Mouse (Mus musculus): ENCODE measurements at regions not wholly inside any gene's neighbourhood (a gene's known extent, or its start where the extent isn't known, plus 50 kb on each side); places are given as distances from the start of the nearest gene placed in this dataset.
"Not testable (repeated sequence)": the region's sequence is repeated elsewhere in the genome, so short reads cannot be mapped to it uniquely, and the experiment has no call there.

DNA sequence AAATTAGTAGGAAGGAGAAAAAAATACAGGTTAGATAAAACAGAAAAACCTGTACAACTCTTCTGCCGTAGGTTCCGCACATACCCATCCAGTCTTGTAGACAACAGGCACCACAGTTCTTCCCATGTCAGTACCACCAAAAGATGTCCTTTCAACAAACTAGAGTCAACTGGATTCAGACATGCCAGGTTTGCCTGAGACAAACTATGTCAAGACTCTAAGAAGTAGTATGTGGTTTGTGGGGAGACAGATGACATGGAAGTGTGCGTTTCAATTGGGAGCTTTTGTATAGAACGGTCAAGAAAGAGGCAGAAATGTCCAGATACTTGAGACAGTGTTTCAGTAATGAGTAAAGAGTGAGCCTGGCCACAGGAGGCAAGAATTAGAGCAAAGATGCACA, 119.5 kb upstream of the Nebl start:
- no peaks in the 10 kb centered on the region for H3K36me3 ChIP-seq (ENCODE audit: control insufficient read depth, insufficient read depth)
- H3K79me3 ChIP-seq (ENCODE audit: low read depth), result no peaks in the 10 kb centered on the region
- no peaks in the 10 kb centered on the region for H3K27me3 ChIP-seq (ENCODE audit: control insufficient read depth, insufficient read depth, insufficient read length)
- no peak overlapping the region for H3K4me3 ChIP-seq (ENCODE audit: insufficient read depth, poor library complexity, severe bottlenecking)
- no peak for TF ChIP-seq USF1 (IDR thresholded peaks at IDR 0.05; ENCODE audit: low read depth)
- no peak for TF ChIP-seq FOSL1 (IDR thresholded peaks at IDR 0.05; ENCODE audit: insufficient read depth, low read length, poor library complexity, severe bottlenecking)
- no peak for TF ChIP-seq MYOG (IDR thresholded peaks at IDR 0.05; ENCODE audit: control insufficient read depth, extremely low read depth, insufficient read length)
- no peak for TF ChIP-seq MYOD1 (IDR thresholded peaks at IDR 0.05; ENCODE audit: control insufficient read depth, insufficient read length, low read depth)
- TF ChIP-seq CTCF (IDR thresholded peaks at IDR 0.05; ENCODE audit: control insufficient read depth, insufficient read depth, insufficient read length), result no peak
- no peak for TF ChIP-seq CEBPB (IDR thresholded peaks at IDR 0.05; ENCODE audit: low read depth)
- no peak for TF ChIP-seq MAX (IDR thresholded peaks at IDR 0.05)
- H3K79me2 ChIP-seq (ENCODE audit: control insufficient read depth, insufficient read depth), result no peaks in the 10 kb centered on the region
- no peak overlapping the region for H3ac ChIP-seq (ENCODE audit: control insufficient read depth, insufficient read length, low read depth)

DNA sequence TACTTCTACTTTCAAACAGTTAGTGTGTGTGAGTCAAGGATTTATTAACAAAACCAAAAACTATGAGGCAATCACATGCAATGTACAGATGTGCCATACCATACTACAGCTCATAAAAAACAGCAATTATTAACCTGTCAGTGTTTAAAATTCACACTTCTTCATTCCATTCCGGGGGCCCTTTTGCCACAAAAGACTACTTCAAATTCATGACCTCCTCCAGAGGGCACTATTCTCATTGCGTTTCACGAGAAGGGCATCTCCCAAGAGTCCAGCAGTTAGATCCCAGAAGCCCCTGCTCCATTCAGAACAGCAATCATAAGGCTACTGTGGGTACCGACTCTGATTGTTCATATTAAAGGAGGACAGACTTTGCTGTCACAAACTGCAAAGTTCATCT, 118.0 kb upstream of the Nebl start:
- Histone ChIP-seq H3K79me3 (ENCODE audit: low read depth) (no peaks in the 10 kb centered on the region), H3K36me3 (ENCODE audit: control insufficient read depth, insufficient read depth) (no peaks in the 10 kb centered on the region), H3K27me3 (ENCODE audit: control insufficient read depth, insufficient read depth, insufficient read length) (no peaks in the 10 kb centered on the region), H3ac (ENCODE audit: control insufficient read depth, insufficient read length, low read depth) (no peak overlapping the region), H3K4me3 (ENCODE audit: insufficient read depth, poor library complexity, severe bottlenecking) (no peak overlapping the region), H3K79me2 (ENCODE audit: control insufficient read depth, insufficient read depth) (no peaks in the 10 kb centered on the region)
- no peak for TF ChIP-seq MYOD1 (IDR thresholded peaks at IDR 0.05; ENCODE audit: control insufficient read depth, insufficient read length, low read depth)
- TF ChIP-seq MYOG (IDR thresholded peaks at IDR 0.05; ENCODE audit: control insufficient read depth, extremely low read depth, insufficient read length), result no peak
- no peak for TF ChIP-seq FOSL1 (IDR thresholded peaks at IDR 0.05; ENCODE audit: insufficient read depth, low read length, poor library complexity, severe bottlenecking)
- TF ChIP-seq USF1 (IDR thresholded peaks at IDR 0.05; ENCODE audit: low read depth), result no peak
- no peak for TF ChIP-seq MAX (IDR thresholded peaks at IDR 0.05)
- TF ChIP-seq CTCF (IDR thresholded peaks at IDR 0.05; ENCODE audit: control insufficient read depth, insufficient read depth, insufficient read length), result no peak
- no peak for TF ChIP-seq CEBPB (IDR thresholded peaks at IDR 0.05; ENCODE audit: low read depth)

DNA sequence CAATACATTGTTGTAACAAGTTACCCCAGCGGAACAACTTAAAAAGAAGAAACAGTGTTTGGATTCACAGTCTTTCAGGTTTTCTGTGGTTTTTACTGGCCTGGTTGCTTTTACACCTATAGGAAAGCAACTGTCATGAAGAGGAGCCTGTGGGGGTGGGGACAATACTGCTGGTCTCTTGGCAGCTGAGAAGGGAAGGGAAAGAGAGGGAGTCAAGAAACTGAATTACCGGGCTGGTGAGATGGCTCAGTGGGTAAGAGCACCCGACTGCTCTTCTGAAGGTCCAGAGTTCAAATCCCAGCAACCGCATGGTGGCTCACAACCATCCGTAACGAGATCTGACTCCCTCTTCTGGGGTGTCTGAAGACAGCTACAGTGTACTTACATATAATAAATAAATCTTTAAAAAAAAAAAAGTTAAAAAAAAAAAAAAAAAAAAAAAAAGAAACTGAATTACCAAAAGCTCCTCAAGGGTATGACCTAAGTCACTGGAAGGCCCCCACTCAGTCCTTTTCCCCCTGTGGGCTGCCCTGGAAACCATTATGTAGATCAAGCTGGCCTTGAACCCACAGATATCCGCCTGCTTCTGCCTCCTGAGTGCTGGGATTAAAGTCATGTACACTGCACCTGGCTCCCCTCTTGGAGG, 114.3 kb upstream of the Nebl start:
- H3K36me3 ChIP-seq (ENCODE audit: control insufficient read depth, insufficient read depth); H3K79me3 ChIP-seq (ENCODE audit: low read depth); H3K27me3 ChIP-seq (ENCODE audit: control insufficient read depth, insufficient read depth, insufficient read length); H3K79me2 ChIP-seq (ENCODE audit: control insufficient read depth, insufficient read depth); H3ac ChIP-seq (ENCODE audit: control insufficient read depth, insufficient read length, low read depth); H3K4me3 ChIP-seq (ENCODE audit: insufficient read depth, poor library complexity, severe bottlenecking): not testable (repeated sequence)

DNA sequence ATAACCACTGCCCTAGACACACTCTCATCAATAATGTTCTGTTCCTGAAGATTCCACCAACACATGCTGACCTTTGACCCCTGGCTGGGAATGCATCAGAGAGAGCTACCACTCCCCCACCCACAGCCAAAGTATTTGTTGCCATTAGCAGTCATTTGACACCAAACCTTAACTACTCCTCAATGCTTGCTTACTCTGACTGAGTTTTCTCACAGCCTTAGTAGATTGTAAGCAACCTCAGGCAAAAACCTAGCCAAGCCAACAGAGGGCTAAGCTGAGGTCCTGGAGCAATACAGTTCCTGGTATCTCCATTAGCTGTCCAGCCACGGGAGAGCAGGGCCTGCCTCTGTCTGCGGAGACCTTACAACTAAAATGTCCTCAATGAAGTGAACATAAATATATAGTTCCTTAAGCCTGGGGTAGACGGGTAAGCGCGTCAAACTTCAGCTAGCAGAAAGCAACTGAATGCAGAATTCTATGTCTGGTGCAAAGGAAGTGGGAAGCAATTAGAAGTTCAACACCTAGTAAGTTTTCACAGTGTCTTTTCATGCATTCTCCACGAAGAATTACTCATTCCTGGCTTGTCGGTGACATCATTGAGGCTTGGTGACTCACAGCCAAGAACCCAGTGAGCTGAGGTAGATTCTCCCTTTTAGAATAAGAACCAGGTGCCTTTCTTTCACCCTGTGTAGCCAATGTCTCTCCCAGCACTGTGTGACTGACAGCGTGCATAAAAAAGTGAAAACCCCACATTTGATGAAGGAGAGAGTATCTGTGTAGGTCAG, 113.6 kb upstream of the Nebl start:
- Histone ChIP-seq H3K36me3 (ENCODE audit: control insufficient read depth, insufficient read depth) (no peaks in the 10 kb centered on the region), H3K79me3 (ENCODE audit: low read depth) (no peaks in the 10 kb centered on the region), H3ac (ENCODE audit: control insufficient read depth, insufficient read length, low read depth) (no peak overlapping the region), H3K27me3 (ENCODE audit: control insufficient read depth, insufficient read depth, insufficient read length) (no peaks in the 10 kb centered on the region), H3K79me2 (ENCODE audit: control insufficient read depth, insufficient read depth) (no peaks in the 10 kb centered on the region), H3K4me3 (ENCODE audit: insufficient read depth, poor library complexity, severe bottlenecking) (no peak overlapping the region)
- TF ChIP-seq MYOD1 (IDR thresholded peaks at IDR 0.05; ENCODE audit: control insufficient read depth, insufficient read length, low read depth) (no peak), FOSL1 (IDR thresholded peaks at IDR 0.05; ENCODE audit: insufficient read depth, low read length, poor library complexity, severe bottlenecking) (peak; percentile 38)

DNA sequence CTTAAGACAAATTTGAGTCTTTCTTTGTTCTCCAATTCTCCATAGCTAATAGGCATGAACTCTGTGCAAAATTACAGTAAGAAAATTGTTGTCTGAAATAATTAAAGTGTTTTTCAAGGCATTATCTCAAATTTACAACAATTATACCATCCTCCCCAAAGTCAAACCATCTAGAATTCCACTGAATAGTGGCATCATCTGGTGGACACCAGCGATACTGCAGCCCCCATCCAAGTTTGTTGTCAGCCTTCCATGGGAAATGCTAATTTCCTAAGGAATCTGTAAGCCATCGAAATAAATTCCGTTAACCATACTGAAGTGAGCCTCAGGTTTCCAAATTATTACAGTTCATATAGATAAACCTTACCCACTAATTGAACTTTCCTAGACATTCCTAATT, 110.7 kb upstream of the Nebl start:
- Histone ChIP-seq H3K79me2 (ENCODE audit: control insufficient read depth, insufficient read depth) (no peaks in the 10 kb centered on the region), H3K4me3 (ENCODE audit: insufficient read depth, poor library complexity, severe bottlenecking) (no peak overlapping the region), H3ac (ENCODE audit: control insufficient read depth, insufficient read length, low read depth) (no peak overlapping the region), H3K27me3 (ENCODE audit: control insufficient read depth, insufficient read depth, insufficient read length) (no peaks in the 10 kb centered on the region), H3K36me3 (ENCODE audit: control insufficient read depth, insufficient read depth) (no peaks in the 10 kb centered on the region), H3K79me3 (ENCODE audit: low read depth) (no peaks in the 10 kb centered on the region)
- TF ChIP-seq CTCF (IDR thresholded peaks at IDR 0.05; ENCODE audit: control insufficient read depth, insufficient read depth, insufficient read length) (peak; percentile 37), FOSL1 (IDR thresholded peaks at IDR 0.05; ENCODE audit: insufficient read depth, low read length, poor library complexity, severe bottlenecking) (no peak), MYOD1 (IDR thresholded peaks at IDR 0.05; ENCODE audit: control insufficient read depth, insufficient read length, low read depth) (no peak), MYOG (IDR thresholded peaks at IDR 0.05; ENCODE audit: control insufficient read depth, extremely low read depth, insufficient read length) (no peak), CEBPB (IDR thresholded peaks at IDR 0.05; ENCODE audit: low read depth) (no peak), USF1 (IDR thresholded peaks at IDR 0.05; ENCODE audit: low read depth) (no peak)

DNA sequence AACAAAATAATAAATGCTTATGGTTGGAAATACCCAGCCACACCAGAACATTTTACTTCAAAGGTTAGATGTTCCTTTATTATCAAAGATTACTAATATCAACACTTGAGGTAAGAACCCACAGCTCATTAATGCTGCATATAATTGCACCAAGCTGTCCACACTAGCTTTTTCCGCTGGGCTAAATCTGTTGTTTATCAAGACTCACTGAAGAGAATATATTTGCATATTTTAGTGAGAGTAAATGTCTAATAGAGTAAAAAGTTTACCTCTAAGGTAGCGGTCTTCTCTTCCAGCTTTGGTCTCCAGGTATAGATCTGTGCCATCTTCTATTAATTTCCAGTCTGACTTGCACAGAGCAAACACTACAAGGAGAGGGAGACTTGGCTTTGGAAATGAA, 110.3 kb upstream of the Nebl start:
- Histone ChIP-seq H3K4me3 (ENCODE audit: insufficient read depth, poor library complexity, severe bottlenecking) (no peak overlapping the region), H3K27me3 (ENCODE audit: control insufficient read depth, insufficient read depth, insufficient read length) (no peaks in the 10 kb centered on the region), H3K79me2 (ENCODE audit: control insufficient read depth, insufficient read depth) (no peaks in the 10 kb centered on the region), H3K36me3 (ENCODE audit: control insufficient read depth, insufficient read depth) (no peaks in the 10 kb centered on the region), H3K79me3 (ENCODE audit: low read depth) (no peaks in the 10 kb centered on the region), H3ac (ENCODE audit: control insufficient read depth, insufficient read length, low read depth) (no peak overlapping the region)
- TF ChIP-seq FOSL1 (IDR thresholded peaks at IDR 0.05; ENCODE audit: insufficient read depth, low read length, poor library complexity, severe bottlenecking) (no peak), CTCF (IDR thresholded peaks at IDR 0.05; ENCODE audit: control insufficient read depth, insufficient read depth, insufficient read length) (no peak), MYOG (IDR thresholded peaks at IDR 0.05; ENCODE audit: control insufficient read depth, extremely low read depth, insufficient read length) (no peak), CEBPB (IDR thresholded peaks at IDR 0.05; ENCODE audit: low read depth) (no peak), USF1 (IDR thresholded peaks at IDR 0.05; ENCODE audit: low read depth) (no peak), MAX (IDR thresholded peaks at IDR 0.05) (no peak), MYOD1 (IDR thresholded peaks at IDR 0.05; ENCODE audit: control insufficient read depth, insufficient read length, low read depth) (no peak)

Data from C2C12 (cell line).